Mouse (Mus musculus): ENCODE results near the gene Ugt1a10.

The Ugt1a10 gene

DNA sequence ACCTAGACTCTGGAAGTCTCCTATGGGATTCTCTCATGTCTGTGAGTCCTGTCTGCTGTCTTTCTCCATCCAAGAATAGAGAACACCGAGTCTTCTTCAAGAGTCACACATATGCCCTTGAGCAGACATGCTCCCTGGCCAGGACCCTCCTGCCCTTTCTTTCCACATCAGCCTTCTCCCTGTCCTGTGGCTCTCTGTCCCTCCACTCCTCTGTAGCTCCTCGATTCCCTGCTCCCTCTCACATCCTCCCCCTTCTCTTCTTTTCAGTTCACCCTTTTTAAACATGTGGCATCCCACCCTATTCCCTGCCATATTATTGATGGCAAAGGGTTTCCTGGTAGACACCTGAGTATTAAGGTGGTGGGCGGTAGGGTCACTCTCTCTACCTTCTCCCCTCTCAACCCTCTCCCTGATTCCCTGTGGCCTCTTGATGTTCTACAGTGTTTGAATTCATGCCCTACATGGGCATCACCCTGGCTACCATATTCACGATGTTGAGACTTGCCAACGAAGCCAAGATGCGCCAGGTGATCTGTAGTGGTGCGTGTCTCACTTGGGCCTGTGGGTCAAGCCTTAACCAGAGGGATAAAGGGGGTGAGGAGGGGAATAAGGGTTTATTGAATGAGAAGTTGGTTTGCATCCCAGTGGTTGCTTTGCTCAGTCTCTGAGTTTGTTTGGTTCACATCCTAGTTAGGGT is 176.8 kb downstream of the Ugt1a10 start:
- DNase-seq: no peak

- no peak for DNase-seq
Measured at GRCm38 (mm10) chr1:88232664-88233380, 177.6 kb downstream of the Ugt1a10 start.

DNA sequence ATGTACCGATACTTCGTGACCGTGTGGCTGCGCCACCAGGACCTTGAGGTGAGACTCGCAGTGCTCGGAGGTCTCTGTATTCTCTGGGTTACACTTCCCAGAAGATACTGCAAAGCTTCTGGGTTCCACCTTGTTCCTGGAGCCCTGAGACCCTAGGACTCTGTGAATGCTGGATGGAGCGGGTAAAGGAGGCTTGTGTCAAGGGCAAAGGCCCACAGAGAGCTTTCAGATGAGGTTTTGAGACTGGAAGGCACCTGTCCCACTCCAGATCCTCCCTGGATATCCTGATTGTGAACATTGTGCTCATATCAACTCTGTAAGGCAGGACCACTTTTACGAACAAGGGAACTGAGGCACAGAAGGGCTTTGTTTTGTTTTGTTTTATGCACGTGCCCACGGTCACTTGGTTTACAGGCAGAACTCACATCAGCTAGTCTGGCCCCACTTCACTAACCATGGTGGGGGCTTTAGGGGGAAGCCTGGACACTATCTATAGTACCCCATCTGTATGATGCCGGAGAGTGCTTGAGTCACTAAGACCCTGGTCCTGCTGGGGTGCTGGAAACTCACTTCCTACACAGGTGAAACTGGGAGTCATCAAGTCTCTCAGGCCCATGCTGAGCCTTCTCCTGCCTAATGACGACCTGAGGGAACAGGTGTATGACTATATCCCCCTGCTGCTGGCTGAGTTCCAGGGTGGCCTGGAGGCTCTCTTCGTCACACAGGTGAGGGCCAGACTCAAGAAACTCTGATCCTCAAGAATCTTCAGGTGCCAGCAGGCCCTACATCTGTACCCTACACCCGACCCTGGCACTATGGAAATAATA is 178.4 kb downstream of the Ugt1a10 start:
- no peak for DNase-seq

GRCm38 (mm10) chr1:88234248-88234610 is 179.0 kb downstream of the Ugt1a10 start:
- no peak for DNase-seq

DNA sequence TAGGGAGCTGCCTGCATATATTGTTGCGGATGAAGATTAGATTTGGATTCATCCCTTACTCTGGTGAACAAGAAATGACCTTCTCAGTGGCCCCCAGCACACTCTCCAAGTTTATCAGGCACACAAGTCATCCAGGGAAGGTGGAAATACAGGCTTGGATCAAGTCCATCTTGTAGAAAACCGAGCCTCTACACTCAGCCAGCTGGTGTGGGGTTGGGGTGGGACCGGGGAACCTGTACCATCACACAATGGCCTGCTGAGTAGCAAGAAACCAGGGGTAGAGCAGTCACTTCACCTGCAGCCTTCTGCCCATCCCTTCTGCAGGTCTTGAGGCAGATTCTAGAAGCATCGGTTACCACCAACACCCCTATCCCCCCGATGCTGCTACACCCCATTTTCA is 179.5 kb downstream of the Ugt1a10 start:
- no peak for DNase-seq

DNA sequence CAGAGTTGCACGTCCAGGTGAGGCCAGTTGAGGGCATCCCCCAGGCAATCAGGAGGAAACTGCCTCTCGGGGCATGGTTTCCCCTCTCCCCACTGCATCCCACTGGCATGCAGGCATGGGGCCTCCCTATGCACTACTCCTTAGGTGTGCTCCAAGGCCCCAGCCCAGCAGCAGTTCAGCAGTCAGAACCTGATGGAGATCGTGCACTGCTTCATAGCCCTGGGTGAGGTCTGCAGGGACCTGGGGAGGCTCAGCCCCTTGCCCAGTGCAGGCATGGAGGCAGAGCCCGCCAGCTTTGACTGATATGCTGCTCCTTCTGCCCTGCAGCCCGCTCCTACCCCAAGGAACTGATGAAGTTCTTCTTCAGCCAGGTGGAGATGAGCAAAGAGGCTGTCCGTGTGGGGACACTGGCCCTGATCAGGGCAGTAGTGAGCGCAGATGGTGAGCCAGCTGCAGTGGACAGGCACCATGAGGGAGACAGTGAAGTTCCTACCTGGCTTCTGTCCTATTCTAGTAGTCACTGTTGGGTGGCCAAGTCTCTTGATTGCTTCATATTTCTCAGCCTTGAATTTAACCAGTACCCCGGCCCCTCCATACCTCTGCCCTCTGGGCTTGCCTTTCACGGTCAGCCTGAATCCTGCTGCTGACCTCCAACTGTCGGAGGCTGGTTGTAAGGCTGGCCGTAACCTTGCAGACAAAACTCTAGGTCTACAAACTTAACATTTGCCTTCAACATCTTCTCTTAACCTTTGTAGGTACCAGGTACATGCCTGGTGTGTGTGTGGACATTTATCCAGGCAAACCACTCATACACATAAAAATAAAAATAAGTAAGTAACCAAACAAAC is 180.1 kb downstream of the Ugt1a10 start:
- DNase-seq: no peak

GRCm38 (mm10) chr1:88235894-88236415 is 180.8 kb downstream of the Ugt1a10 start:
- DNase-seq: no peak

DNA sequence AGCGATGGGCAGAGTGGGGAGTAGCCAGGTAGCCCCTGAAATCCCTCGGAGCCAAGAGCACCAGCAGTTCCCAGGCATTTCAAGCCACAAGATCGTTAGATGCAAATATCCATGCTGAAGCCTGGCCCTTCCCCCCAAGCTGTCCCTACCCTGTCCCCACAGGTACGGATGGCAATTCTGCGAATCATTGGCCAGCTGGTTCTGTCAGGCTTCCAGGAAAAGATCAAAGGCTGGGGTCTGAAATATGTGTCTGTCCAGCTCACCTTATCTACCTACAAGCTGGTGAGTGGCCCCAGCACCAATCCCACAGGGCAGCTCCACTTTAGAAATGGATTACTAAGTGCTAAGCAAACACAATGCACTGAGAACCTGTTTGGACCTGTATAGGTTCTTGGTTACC is 182.1 kb downstream of the Ugt1a10 start:
- DNase-seq: no peak

DNA sequence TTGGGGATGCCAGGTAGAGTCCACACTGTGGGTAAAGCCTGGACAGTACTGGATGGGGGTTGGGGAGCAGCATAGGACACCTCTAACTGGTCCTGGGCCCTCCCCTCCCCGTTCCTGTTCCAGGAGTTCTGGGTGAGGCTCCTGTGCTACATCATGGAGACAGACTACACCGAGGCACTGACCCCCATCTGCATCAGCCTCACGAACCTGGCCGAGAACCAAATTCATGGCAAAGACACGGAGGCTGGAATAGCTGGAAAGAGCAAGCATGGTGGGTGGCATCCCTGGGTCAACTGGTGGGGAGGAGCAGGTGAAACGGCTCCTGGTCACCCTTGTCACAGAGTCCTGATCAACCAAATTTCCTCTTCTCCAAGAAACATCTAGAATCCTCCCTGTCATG is 183.6 kb downstream of the Ugt1a10 start:
- no peak for DNase-seq

DNA sequence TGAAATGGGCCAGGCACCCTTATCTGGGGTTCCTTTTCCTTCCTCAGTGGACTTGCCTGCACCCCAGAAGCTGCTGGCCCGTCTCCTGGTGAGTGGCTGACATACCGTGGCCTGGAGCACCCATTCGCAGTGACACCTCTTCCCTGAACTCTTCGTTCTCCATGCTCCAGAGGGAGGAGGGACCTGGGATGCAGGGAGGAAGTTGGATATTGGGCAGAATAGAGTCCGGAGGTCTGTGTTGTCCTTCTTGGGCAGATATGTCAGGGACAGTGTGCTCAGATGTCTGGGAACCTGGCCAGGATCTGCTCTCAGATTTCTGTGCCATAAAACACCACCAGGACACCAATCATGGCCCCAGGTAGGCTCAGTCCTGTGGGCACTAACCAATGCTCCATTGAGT is 184.9 kb downstream of the Ugt1a10 start:
- no peak for DNase-seq

DNA sequence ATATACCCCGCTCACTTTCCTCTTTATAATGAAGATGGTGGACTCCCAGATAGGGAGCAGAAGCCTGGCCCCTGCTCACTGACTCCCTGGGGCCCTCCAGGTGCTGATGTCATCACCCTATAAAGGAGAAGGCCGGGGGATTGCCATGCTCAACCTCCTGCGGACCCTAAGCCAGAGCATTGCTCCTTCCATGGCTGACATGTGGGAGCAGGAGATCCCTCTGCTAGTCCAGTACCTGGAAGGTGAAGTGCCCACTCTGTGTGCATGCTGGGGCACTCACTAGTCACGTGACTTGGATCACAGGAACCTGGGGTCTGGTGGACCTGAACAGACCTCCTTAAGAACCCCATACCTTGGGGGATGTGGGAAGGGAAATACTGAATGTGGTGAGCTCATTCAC is 185.4 kb downstream of the Ugt1a10 start:
- no peak for DNase-seq

GRCm38 (mm10) chr1:88243861-88244260 is 188.7 kb downstream of the Ugt1a10 start:
- no peak for DNase-seq

GRCm38 (mm10) chr1:88245881-88246280 is 190.7 kb downstream of the Ugt1a10 start:
- DNase-seq: no peak

GRCm38 (mm10) chr1:88246386-88246785 is 191.2 kb downstream of the Ugt1a10 start:
- DNase-seq: no peak

DNA sequence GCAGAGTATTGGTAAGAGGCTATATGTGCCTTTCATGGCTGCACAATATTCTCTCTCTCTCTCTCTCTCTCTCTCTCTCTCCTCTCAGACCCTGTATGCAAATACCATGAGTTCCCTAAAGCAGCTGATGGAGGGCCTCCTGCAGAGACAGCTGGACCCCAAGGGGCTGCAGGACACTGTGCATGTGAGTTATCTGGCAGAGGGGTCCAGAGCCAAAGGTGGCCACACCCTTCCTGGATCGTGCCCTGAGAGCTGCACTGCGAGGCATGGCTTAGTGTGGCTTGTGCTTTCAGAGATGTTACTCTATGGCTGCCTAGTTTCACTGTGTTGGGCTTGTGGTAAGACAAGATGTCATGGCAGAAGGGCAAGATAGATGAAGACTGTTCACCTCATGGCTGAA is 192.5 kb downstream of the Ugt1a10 start:
- DNase-seq: no peak

DNA sequence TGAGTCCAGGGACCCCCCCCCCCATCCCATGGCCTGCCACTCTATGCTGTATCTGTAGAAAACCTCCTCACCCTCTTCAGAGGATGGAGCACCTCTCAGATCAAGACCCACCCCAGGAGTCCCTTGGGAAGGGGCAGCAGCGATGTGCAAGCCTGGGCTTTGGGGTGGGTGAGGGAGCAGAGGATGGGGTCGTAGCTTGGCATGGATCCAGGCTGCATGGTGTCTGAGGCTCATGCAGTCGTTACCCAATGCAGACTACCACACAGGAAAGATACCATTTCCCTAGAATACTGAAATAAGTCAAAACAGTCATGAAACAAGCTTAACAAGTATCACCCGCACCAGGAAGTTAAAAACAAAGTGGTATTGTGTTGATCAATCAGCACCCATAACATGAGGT is 193.5 kb downstream of the Ugt1a10 start:
- DNase-seq: no peak

- DNase-seq: no peak
Measured at GRCm38 (mm10) chr1:88249596-88249995, 194.4 kb downstream of the Ugt1a10 start.

DNA sequence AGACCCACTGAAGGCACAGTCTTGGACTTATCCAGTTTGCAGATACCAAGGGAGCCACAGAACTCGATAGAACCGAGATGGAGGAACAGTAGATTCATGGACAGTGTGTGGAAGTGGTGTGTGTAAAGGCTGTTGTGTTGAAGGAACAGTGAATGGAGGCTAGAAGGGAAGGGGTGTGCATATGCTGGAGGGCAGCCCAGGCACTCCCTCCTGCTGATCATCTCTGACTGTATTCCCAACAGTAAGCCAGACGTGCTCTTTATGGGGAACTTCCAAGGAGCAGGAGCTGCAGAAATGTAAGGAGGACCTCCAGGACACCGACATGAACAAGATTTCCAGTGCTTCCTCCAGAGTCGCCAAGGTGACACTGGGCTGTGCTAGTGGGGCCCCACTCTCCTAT is 194.8 kb downstream of the Ugt1a10 start:
- DNase-seq: no peak

- no peak for DNase-seq
Measured at GRCm38 (mm10) chr1:88253106-88253505, 197.9 kb downstream of the Ugt1a10 start.

DNA sequence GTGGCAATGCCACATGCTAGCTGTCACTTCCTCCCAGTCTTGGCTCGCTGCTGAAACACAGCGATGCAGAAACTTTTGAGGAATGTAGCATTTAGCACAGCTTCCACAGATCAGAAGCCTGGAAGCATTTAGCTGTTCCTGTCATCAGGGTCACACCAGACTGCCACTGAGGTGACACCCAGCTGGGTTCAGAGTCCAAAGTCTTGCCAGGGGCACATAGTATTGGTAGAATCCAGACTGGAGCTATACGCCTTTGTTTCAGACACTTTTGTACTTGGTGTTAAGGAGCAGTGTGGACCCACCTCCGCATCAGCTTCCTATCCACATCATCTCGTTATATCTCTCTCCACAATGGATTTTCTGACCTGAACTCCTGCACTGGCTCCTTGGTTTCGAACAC is 198.4 kb downstream of the Ugt1a10 start:
- no peak for DNase-seq

- DNase-seq: no peak
Measured at GRCm38 (mm10) chr1:88254793-88255465, 199.7 kb downstream of the Ugt1a10 start.

- no peak for DNase-seq
Measured at GRCm38 (mm10) chr1:88255466-88255857, 200.3 kb downstream of the Ugt1a10 start.
